In the genomic region with DNA sequence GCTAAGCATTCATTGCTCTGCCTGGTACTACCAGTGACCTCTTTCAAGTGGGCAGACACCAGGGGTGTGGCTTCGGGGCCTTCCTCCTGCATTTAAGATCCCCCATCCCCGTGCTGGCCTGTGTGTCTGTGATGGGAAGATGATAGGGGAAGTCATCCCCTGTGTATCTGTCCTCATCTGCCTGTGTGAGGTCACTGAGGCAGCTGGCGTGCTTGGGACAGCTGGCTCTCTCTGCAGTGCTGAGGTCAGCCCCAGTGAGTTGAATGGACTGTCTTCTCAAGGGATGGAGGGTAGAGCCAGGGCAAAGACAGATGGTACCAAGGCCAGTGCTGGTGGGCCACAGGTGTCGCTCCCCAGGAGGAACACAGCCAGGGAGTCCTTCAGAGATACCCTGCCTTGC, we compare ENCODE assay signal across 16 mouse cellular contexts.
DNase-seq lines count a peak whose midpoint lies in the region; ATAC-seq and TF ChIP-seq lines count a peak whose summit lies in the region.
"Had no signal": no experiment of that assay in that cellular context is flagged by ENCODE, and none has a peak within 500 bp of the region (broad histone marks: within the 10 kb centered on the region; RNA-seq: fewer than 3 reads in every experiment).

No protein-coding gene starts in this region.

- H3K36me3 ChIP-seq in hindbrain, postnatal 0 days (ENCODE audit: insufficient read depth, low read length) = no peaks in the 10 kb centered on the region
- H3K36me3 ChIP-seq: heart, embryonic 15.5 days; kidney, embryonic 15.5 days; limb, embryonic 13.5 days had no signal

- no peaks in the 10 kb centered on the region for H3K27me3 ChIP-seq in hindbrain, postnatal 0 days (ENCODE audit: insufficient read depth, low read length)
- H3K27me3 ChIP-seq: heart, embryonic 15.5 days; kidney, embryonic 15.5 days; limb, embryonic 13.5 days had no signal

- DNase-seq in frontal cortex, postnatal 10 days (ENCODE audit: low spot score in 2 of 2) = no peak
- no peak for DNase-seq in left cerebral cortex, adult 2 months (ENCODE audit: extremely low spot score in 1 of 2, low spot score in 2 of 2)
- no peak for DNase-seq in left cerebral cortex, postnatal 14 days (ENCODE audit: low spot score in 2 of 2)
- peak; percentile 59 for DNase-seq in hindbrain, postnatal 0 days (ENCODE audit: low spot score)
- DNase-seq in heart, adult 8-10 months (ENCODE audit: low spot score) = no peak
- DNase-seq: adrenal gland, postnatal 25 days; lung, postnatal 4 days; thymus, postnatal 36 days had no signal

- H3K4me3 ChIP-seq in left cerebral cortex, adult 2 months = no peak overlapping the region
- H3K4me3 ChIP-seq in cortical plate, adult 2 months (ENCODE audit: insufficient read depth, low read length) = no peak overlapping the region
- no peak overlapping the region for H3K4me3 ChIP-seq in hindbrain, postnatal 0 days (ENCODE audit: low read length)
- H3K4me3 ChIP-seq: heart, embryonic 15.5 days; kidney, embryonic 15.5 days; limb, embryonic 13.5 days had no signal

- H3K9ac ChIP-seq in hindbrain, postnatal 0 days (replicated peaks; ENCODE audit: low read length) = no peak overlapping the region
- H3K9ac ChIP-seq: heart, embryonic 15.5 days; kidney, embryonic 15.5 days; limb, embryonic 13.5 days had no signal

- H3K4me1 ChIP-seq in cortical plate, adult 2 months (ENCODE audit: control insufficient read depth, insufficient read depth, low read length) = 0 out of 2 replicates have a peak, but pooled peaks cover 6% of the 10 kb centered on the region
- H3K4me1 ChIP-seq in hindbrain, postnatal 0 days (ENCODE audit: insufficient read depth, low read length) = 0 out of 2 replicates have a peak, but pooled peaks cover 6% of the 10 kb centered on the region

- no peaks in the 10 kb centered on the region for H3K9me3 ChIP-seq in hindbrain, postnatal 0 days (ENCODE audit: low read length)
- H3K9me3 ChIP-seq: heart, embryonic 15.5 days; kidney, embryonic 15.5 days; limb, embryonic 13.5 days had no signal

- TF ChIP-seq POLR2A in cortical plate, adult 2 months (IDR thresholded peaks at IDR 0.05; ENCODE audit: extremely low read depth, insufficient read depth, low read length) = no peak

- peak overlapping the region; percentile 24; the same call in 1 of the 2 replicates for H3K27ac ChIP-seq in left cerebral cortex, adult 2 months
- H3K27ac ChIP-seq in cortical plate, adult 2 months (ENCODE audit: insufficient read depth, low read length) = 0 out of 2 replicates have a peak overlapping the region, but pooled peaks have one; percentile 68
- peak overlapping the region; percentile 64 for H3K27ac ChIP-seq in hindbrain, postnatal 0 days
- H3K27ac ChIP-seq: heart, embryonic 15.5 days; kidney, embryonic 15.5 days; limb, embryonic 13.5 days; stomach, postnatal 0 days had no signal

- TF ChIP-seq CTCF in left cerebral cortex, adult 2 months (IDR thresholded peaks at IDR 0.05) = no peak
- no peak for TF ChIP-seq CTCF in cortical plate, adult 2 months (IDR thresholded peaks at IDR 0.05; ENCODE audit: extremely low read depth, insufficient read depth, low read length)
- TF ChIP-seq CTCF in hindbrain, postnatal 0 days (IDR thresholded peaks at IDR 0.05; ENCODE audit: low read depth) = no peak

- WGBS in hindbrain, postnatal 0 days = 36% methylated on average over 4 of the region's 4 CpGs

- intact Hi-C loops in left cerebral cortex, adult 2 months (cut with DNase I) = no loop called here
- intact Hi-C loops in left cerebral cortex, postnatal 14 days (cut with DNase I) = no loop called here

- peak; percentile 42 for ATAC-seq in frontal cortex, adult (ENCODE audit: low TSS enrichment)
- ATAC-seq in hindbrain, postnatal 0 days = peak; percentile 82
- ATAC-seq in granulocyte monocyte progenitor cell, adult 5-6 weeks (replicated peaks; ENCODE audit: poor library complexity, severe bottlenecking) = no peak
- ATAC-seq: forebrain, embryonic 14.5 days had no signal

- no peak overlapping the region for H3K4me2 ChIP-seq in hindbrain, postnatal 0 days (ENCODE audit: low read depth, low read length)
- H3K4me2 ChIP-seq: heart, embryonic 15.5 days; kidney, embryonic 15.5 days; limb, embryonic 13.5 days had no signal
